Mouse (Mus musculus) CH12.LX (cell line): ENCODE results near the gene Wdr92. TPM values are rescaled to one million over a fixed set of nuclear protein-coding genes. Genes with fewer than 3 reads are reported as not detected.
A peak's percentile ranks its signal among the peaks of the same experiment; 100 is the strongest.

Experiments used
- DNase-seq: peaks from one replicate; pipeline ENCODE4 v3.0.0-alpha.2; 2013; ENCODE audit errors: extremely low read depth
- H3K27ac ChIP-seq: 2 replicates; pipeline ENCODE4 v1.5.1; 2012; ENCODE audit warnings: low read depth, mild to moderate bottlenecking, control low read depth, moderate library complexity; ENCODE audit not compliant: insufficient read depth
- H3K27me3 ChIP-seq: replicated peaks from 2 replicates; pipeline ENCODE3; 2012; ENCODE audit warnings: inconsistent platforms
- H3K36me3 ChIP-seq, 2 experiments: replicated peaks in 1 of 2; 2 replicates each; pipeline versions ENCODE3 to v1.6.1; 2012; ENCODE audit warnings: inconsistent platforms in 1 of 2, low read length in 1 of 2, mild to moderate bottlenecking in 1 of 2, mixed read lengths in 1 of 2, moderate library complexity in 1 of 2; ENCODE audit not compliant: control insufficient read depth in 1 of 2, insufficient read depth in 1 of 2
- H3K4me1 ChIP-seq, 2 experiments: 2 replicates each; pipeline ENCODE4 v1.6.1; 2012; ENCODE audit warnings: inconsistent platforms in 1 of 2, moderate library complexity in 1 of 2; ENCODE audit not compliant: insufficient read depth in 2 of 2, control insufficient read depth in 1 of 2
- H3K4me2 ChIP-seq: 2 replicates; pipeline ENCODE4 v1.6.1; 2012; ENCODE audit warnings: low read depth, mild to moderate bottlenecking, control low read depth; ENCODE audit not compliant: poor library complexity, insufficient read depth, severe bottlenecking
- H3K4me3 ChIP-seq, 3 experiments: fragments of 150-350 bp in 1 of 3; sonication (generic) in 1 of 3; replicated peaks in 1 of 3; 2 replicates each; pipeline versions ENCODE3 to v1.5.1; 2011 to 2012; ENCODE audit warnings: low read depth in 2 of 3, low read length in 2 of 3, mild to moderate bottlenecking in 2 of 3, moderate library complexity in 2 of 3, control low read depth in 1 of 3, improper control_type of control experiment in 1 of 3, inconsistent platforms in 1 of 3, mixed read lengths in 1 of 3; ENCODE audit not compliant: poor library complexity in 1 of 3
- H3K79me2 ChIP-seq: replicated peaks from 2 replicates; pipeline ENCODE4 v1.6.1; 2012; ENCODE audit warnings: mild to moderate bottlenecking, moderate library complexity; ENCODE audit not compliant: control insufficient read depth, poor library complexity, insufficient read depth, severe bottlenecking; ENCODE audit errors: extremely low read depth
- H3K9ac ChIP-seq: 2 replicates; pipeline ENCODE4 v1.6.1; 2012; ENCODE audit warnings: low read depth, mild to moderate bottlenecking, control low read depth, moderate library complexity; ENCODE audit not compliant: insufficient read depth
- H3K9me3 ChIP-seq: replicated peaks from 2 replicates; pipeline ENCODE3; 2012; ENCODE audit warnings: low read length, inconsistent platforms, mixed read lengths
- BHLHE40 ChIP-seq: IDR thresholded peaks from 2 replicates; pipeline ENCODE4 v1.6.1; 2011; ENCODE audit warnings: mild to moderate bottlenecking, low read depth, low read length, improper control_type of control experiment
- CHD2 ChIP-seq: IDR thresholded peaks from 2 replicates; pipeline ENCODE4 v1.6.1; 2011; ENCODE audit warnings: low read length, improper control_type of control experiment
- CTCF ChIP-seq, 2 experiments: IDR thresholded peaks in 1 of 2; conservative IDR thresholded peaks in 1 of 2; 2 replicates each; pipeline ENCODE4 v1.5.1; 2011 to 2012; ENCODE audit warnings: low read depth in 2 of 2, low read length in 2 of 2, improper control_type of control experiment in 1 of 2, inconsistent platforms in 1 of 2, mild to moderate bottlenecking in 1 of 2, moderate library complexity in 1 of 2
- HCFC1 ChIP-seq: IDR thresholded peaks from 2 replicates; pipeline ENCODE4 v1.6.1; 2012; ENCODE audit warnings: low read depth, mild to moderate bottlenecking, inconsistent platforms, low read length, improper control_type of control experiment
- IRF4 ChIP-seq: IDR thresholded peaks from 2 replicates; pipeline ENCODE4 v1.6.1; 2014; ENCODE audit warnings: low read depth, mild to moderate bottlenecking, inconsistent platforms, low read length, improper control_type of control experiment
- JUN ChIP-seq: IDR thresholded peaks from 2 replicates; pipeline ENCODE4 v1.6.1; 2011; ENCODE audit warnings: low read depth, mild to moderate bottlenecking, low read length, improper control_type of control experiment, moderate library complexity; ENCODE audit not compliant: insufficient read depth
- JUND ChIP-seq: conservative IDR thresholded peaks from 2 replicates; pipeline ENCODE4 v1.6.1; 2011; ENCODE audit warnings: low read depth, low read length, improper control_type of control experiment
- MAX ChIP-seq: IDR thresholded peaks from 2 replicates; pipeline ENCODE4 v1.6.1; 2011; ENCODE audit warnings: low read length, improper control_type of control experiment
- MAZ ChIP-seq: IDR thresholded peaks from 2 replicates; pipeline ENCODE4 v1.6.1; 2012; ENCODE audit warnings: low read depth, mild to moderate bottlenecking, inconsistent platforms, low read length, improper control_type of control experiment, moderate library complexity
- MEF2A ChIP-seq: IDR thresholded peaks from 2 replicates; pipeline ENCODE4 v1.6.1; 2014; ENCODE audit warnings: low read depth, mild to moderate bottlenecking, inconsistent platforms, low read length, improper control_type of control experiment, borderline replicate concordance
- MXI1 ChIP-seq: IDR thresholded peaks from 2 replicates; pipeline ENCODE4 v1.6.1; 2011; ENCODE audit warnings: mild to moderate bottlenecking, low read depth, low read length, improper control_type of control experiment
- NELFE ChIP-seq: IDR thresholded peaks from 2 replicates; pipeline ENCODE4 v1.6.1; 2011; ENCODE audit warnings: low read depth, low read length, improper control_type of control experiment
- PAX5 ChIP-seq: IDR thresholded peaks from 2 replicates; pipeline ENCODE4 v1.6.1; 2012; ENCODE audit warnings: low read length, inconsistent platforms, mixed read lengths
- RAD21 ChIP-seq: IDR thresholded peaks from 2 replicates; pipeline ENCODE4 v1.6.1; 2011; ENCODE audit warnings: low read depth, mild to moderate bottlenecking, low read length, improper control_type of control experiment, moderate library complexity
- RCOR1 ChIP-seq: conservative IDR thresholded peaks from 2 replicates; pipeline ENCODE4 v1.6.1; 2012; ENCODE audit warnings: low read depth, mild to moderate bottlenecking, inconsistent platforms, low read length, improper control_type of control experiment
- SIN3A ChIP-seq: IDR thresholded peaks from 2 replicates; pipeline ENCODE4 v1.6.1; 2012; ENCODE audit warnings: low read length, improper control_type of control experiment, inconsistent platforms
- SMC3 ChIP-seq: IDR thresholded peaks from 2 replicates; pipeline ENCODE4 v1.6.1; 2011; ENCODE audit warnings: low read depth, low read length, improper control_type of control experiment
- TCF12 ChIP-seq: IDR thresholded peaks from 2 replicates; pipeline ENCODE4 v1.6.1; 2014; ENCODE audit warnings: low read depth, mild to moderate bottlenecking, inconsistent platforms, low read length, improper control_type of control experiment
- UBTF ChIP-seq: IDR thresholded peaks from 2 replicates; pipeline ENCODE4 v1.6.1; 2012; ENCODE audit warnings: low read depth, mild to moderate bottlenecking, inconsistent platforms, low read length, improper control_type of control experiment, moderate library complexity
- USF1 ChIP-seq: IDR thresholded peaks from 2 replicates; pipeline ENCODE4 v1.6.1; 2014; ENCODE audit warnings: low read depth, mild to moderate bottlenecking, inconsistent platforms, low read length, improper control_type of control experiment
- ZC3H11A ChIP-seq: IDR thresholded peaks from 2 replicates; pipeline ENCODE4 v1.6.1; 2012; ENCODE audit warnings: low read depth, mild to moderate bottlenecking, inconsistent platforms, low read length, improper control_type of control experiment
- ZMIZ1 ChIP-seq: IDR thresholded peaks from 2 replicates; pipeline ENCODE4 v1.6.1; 2012; ENCODE audit warnings: low read depth, mild to moderate bottlenecking, inconsistent platforms, low read length, improper control_type of control experiment
- ZNF384 ChIP-seq: IDR thresholded peaks from 2 replicates; pipeline ENCODE4 v1.6.1; 2012; ENCODE audit warnings: low read depth, low read length, improper control_type of control experiment, inconsistent platforms
- dilution Hi-C: fragments of 300-500 bp; cut with MboI; formaldehyde crosslinking; loops from 2 replicates; pipeline ENCODE4 v1.14.3; 2020; ENCODE audit warnings: low sequenced_read_pairs; ENCODE audit not compliant: extremely low pct_unique_long_range_greater_than_20kb, extremely low pct_ligation_motif_present
- in situ Hi-C: fragments of 300-500 bp; cut with MboI; formaldehyde crosslinking; loops from 3 replicates; pipeline ENCODE4 v1.14.3; 2019; ENCODE audit warnings: low sequenced_read_pairs, low pct_ligation_motif_present, low pct_unique_long_range_greater_than_20kb, mixed read lengths
- polyA plus RNA-seq: library from polyadenylated mRNA; unstranded; fragments of >175 nt; gene quantifications from 2 replicates; pipeline ENCODE4 v1.2.1, GENCODE M21; 2012; ENCODE audit warnings: low read depth; ENCODE audit not compliant: insufficient read length
- total RNA-seq, 2 experiments: library from RNA; depleted of rRNA; stranded (reverse); fragments of 300-350 nt in 1 of 2; fragments of >200 nt in 1 of 2; gene quantifications; 2 replicates each; pipeline ENCODE4 v1.2.3; 2012 to 2014

Gene Wdr92
- total and polyA plus RNA-seq, 3 experiments: 35.8 to 66.1 (median 38.6) TPM

- H3K27me3 ChIP-seq: no peaks in the 10 kb centered on the region
- no peak for DNase-seq
- peaks cover 13 to 34% of the 10 kb centered on the region in 2 experiments for H3K36me3 ChIP-seq
- H3K9me3 ChIP-seq: no peaks in the 10 kb centered on the region
- dilution Hi-C loops: no loop called here
- no peaks in the 10 kb centered on the region for H3K4me1 ChIP-seq
- in situ Hi-C loops: no loop called here
- H3K4me3 ChIP-seq: no peak overlapping the region
- no peak overlapping the region for H3K9ac ChIP-seq
- H3K27ac ChIP-seq: no peak overlapping the region
- no peaks in the 10 kb centered on the region; the same call in 1 of the 2 replicates for H3K79me2 ChIP-seq
- TF ChIP-seq IRF4: no peak
- no peak for TF ChIP-seq ZMIZ1
- no peak for TF ChIP-seq JUN
- TF ChIP-seq MXI1: no peak
- no peak for TF ChIP-seq PAX5
- no peak for TF ChIP-seq MAZ
- TF ChIP-seq MEF2A: no peak
- no peak for TF ChIP-seq UBTF
- no peak for TF ChIP-seq TCF12
- TF ChIP-seq JUND: no peak
- no peak for TF ChIP-seq RCOR1
- no peak for TF ChIP-seq HCFC1
- H3K4me2 ChIP-seq: no peak overlapping the region
Observed at GRCm38 (mm10) chr11:17268801-17269200, 86.9 kb downstream of the Wdr92 start.

- Histone ChIP-seq H3K79me2 (no peaks in the 10 kb centered on the region), H3K27me3 (no peaks in the 10 kb centered on the region), H3K4me1 (0 out of 4 replicates have a peak, but pooled peaks cover 0 to 6% of the 10 kb centered on the region in 2 experiments), H3K9me3 (no peaks in the 10 kb centered on the region)
- TF ChIP-seq SMC3 (peak; percentile 82), NELFE (0 out of 2 replicates have a peak, but pooled peaks have one; percentile 28), MEF2A (peak; percentile 96), ZC3H11A (peak; percentile 75), RAD21 (peak; percentile 99), BHLHE40 (0 out of 2 replicates have a peak, but pooled peaks have one; percentile 11), MAX (0 out of 2 replicates have a peak, but pooled peaks have one; percentile 27), JUND (peak; percentile 61), CHD2 (no peak), ZMIZ1 (no peak), CTCF (conservative IDR thresholded peaks at IDR 0.05 in 1 of 2, IDR thresholded peaks at IDR 0.05 in 1 of 2; ENCODE audit: low read depth in 2 of 2, low read length in 2 of 2) (peak; percentile 94 to 95), MXI1 (no peak), USF1 (no peak), ZNF384 (peak; percentile 81), SIN3A (peak; percentile 31; the same call in 1 of the 2 replicates), IRF4 (0 out of 2 replicates have a peak, but pooled peaks have one; percentile 31)
- TF ChIP-seq, all 38 proteins: peak for 12
- no peak overlapping the region for H3K4me2 ChIP-seq
- DNase-seq: peak; percentile 74
- dilution Hi-C loops (no loop called here), in situ Hi-C loops (no loop called here)
- no peaks in the 10 kb centered on the region for H3K36me3 ChIP-seq
- H3K9ac ChIP-seq: no peak overlapping the region
- H3K27ac ChIP-seq: no peak overlapping the region
- H3K4me3 ChIP-seq: no peak overlapping the region
Observed at GRCm38 (mm10) chr11:17279959-17280358, 98.1 kb downstream of the Wdr92 start.
